Mouse (Mus musculus): ENCODE results near the gene Snd1. TPM values are rescaled to one million over a fixed set of nuclear protein-coding genes. Genes with fewer than 3 reads are reported as not detected.

Snd1 gene
- polyA plus RNA-seq, 1 experiment from 2014 or later = 56.1 TPM

GRCm38 (mm10) chr6:28828593-28828992, 353.7 kb downstream of the Snd1 start:
- Histone ChIP-seq H3K27ac (ENCODE audit: low read length) (no peak overlapping the region), H3K4me3 (ENCODE audit: low read depth, low read length) (no peak overlapping the region), H3K4me1 (ENCODE audit: control insufficient read depth, low read depth, low read length) (peaks cover 7% of the 10 kb centered on the region), H3K27me3 (ENCODE audit: control insufficient read depth, insufficient read depth, low read depth, low read length) (peaks cover 27% of the 10 kb centered on the region), H3K36me3 (ENCODE audit: control insufficient read depth, insufficient read depth) (no peaks in the 10 kb centered on the region), H3K9me3 (replicated peaks; ENCODE audit: control insufficient read depth, low read length) (no peaks in the 10 kb centered on the region), H3K9ac (ENCODE audit: low read depth, low read length) (no peak overlapping the region), H3K4me2 (ENCODE audit: low read depth, low read length) (no peak overlapping the region)
- 69% methylated on average over 6 of the region's 6 CpGs for WGBS (ENCODE audit: insufficient replicate concordance)
- no peak for ATAC-seq (ENCODE audit: low read depth)

- no peak for ATAC-seq (ENCODE audit: low read depth)
- Histone ChIP-seq H3K27me3 (ENCODE audit: control insufficient read depth, insufficient read depth, low read depth, low read length) (peaks cover 34% of the 10 kb centered on the region), H3K27ac (ENCODE audit: low read length) (no peak overlapping the region), H3K9ac (ENCODE audit: low read depth, low read length) (no peak overlapping the region), H3K36me3 (ENCODE audit: control insufficient read depth, insufficient read depth) (no peaks in the 10 kb centered on the region), H3K9me3 (replicated peaks; ENCODE audit: control insufficient read depth, low read length) (no peaks in the 10 kb centered on the region), H3K4me3 (ENCODE audit: low read depth, low read length) (no peak overlapping the region), H3K4me1 (ENCODE audit: control insufficient read depth, low read depth, low read length) (peaks cover 8% of the 10 kb centered on the region), H3K4me2 (ENCODE audit: low read depth, low read length) (no peak overlapping the region)
- WGBS (ENCODE audit: insufficient replicate concordance) = 83% methylated on average over 12 of the region's 12 CpGs
Observed at GRCm38 (mm10) chr6:28830306-28830705, 355.4 kb downstream of the Snd1 start.

GRCm38 (mm10) chr6:28831011-28831853, 356.3 kb downstream of the Snd1 start, which contains the start of gene Lrrc4:
TSS of gene Lrrc4 (minus strand) at chr6:28831747.
- Histone ChIP-seq H3K9me3 (replicated peaks; ENCODE audit: control insufficient read depth, low read length) (no peaks in the 10 kb centered on the region), H3K4me1 (ENCODE audit: control insufficient read depth, low read depth, low read length) (peaks cover 8% of the 10 kb centered on the region), H3K9ac (ENCODE audit: low read depth, low read length) (peak within 1 kb of the TSS; percentile 33), H3K27me3 (ENCODE audit: control insufficient read depth, insufficient read depth, low read depth, low read length) (peaks cover 34% of the 10 kb centered on the region), H3K27ac (ENCODE audit: low read length) (no peak within 1 kb of the TSS), H3K36me3 (ENCODE audit: control insufficient read depth, insufficient read depth) (no peaks in the 10 kb centered on the region), H3K4me3 (ENCODE audit: low read depth, low read length) (peak within 1 kb of the TSS; percentile 57), H3K4me2 (ENCODE audit: low read depth, low read length) (peak within 1 kb of the TSS; percentile 82)
- 48% methylated on average over 27 of the region's 27 CpGs for WGBS (ENCODE audit: insufficient replicate concordance)
- no peak for ATAC-seq (ENCODE audit: low read depth)

GRCm38 (mm10) chr6:28831854-28832750, 357.2 kb downstream of the Snd1 start:
- Histone ChIP-seq H3K9ac (ENCODE audit: low read depth, low read length) (peak overlapping the region; percentile 33), H3K27ac (ENCODE audit: low read length) (no peak overlapping the region), H3K27me3 (ENCODE audit: control insufficient read depth, insufficient read depth, low read depth, low read length) (peaks cover 34% of the 10 kb centered on the region), H3K4me3 (ENCODE audit: low read depth, low read length) (peak overlapping the region; percentile 57), H3K4me1 (ENCODE audit: control insufficient read depth, low read depth, low read length) (peaks cover 8% of the 10 kb centered on the region), H3K9me3 (replicated peaks; ENCODE audit: control insufficient read depth, low read length) (no peaks in the 10 kb centered on the region), H3K36me3 (ENCODE audit: control insufficient read depth, insufficient read depth) (no peaks in the 10 kb centered on the region), H3K4me2 (ENCODE audit: low read depth, low read length) (peak overlapping the region; percentile 82)
- WGBS (ENCODE audit: insufficient replicate concordance) = under 1% methylated on average over 70 of the region's 82 CpGs
- peak; percentile 22; the same call in 1 of the 2 replicates for ATAC-seq (ENCODE audit: low read depth)

- 0% methylated on average over 52 of the region's 58 CpGs for WGBS (ENCODE audit: insufficient replicate concordance)
- Histone ChIP-seq H3K4me1 (ENCODE audit: control insufficient read depth, low read depth, low read length) (peaks cover 8% of the 10 kb centered on the region), H3K27me3 (ENCODE audit: control insufficient read depth, insufficient read depth, low read depth, low read length) (peaks cover 34% of the 10 kb centered on the region), H3K27ac (ENCODE audit: low read length) (no peak overlapping the region), H3K4me3 (ENCODE audit: low read depth, low read length) (peak overlapping the region; percentile 57), H3K36me3 (ENCODE audit: control insufficient read depth, insufficient read depth) (no peaks in the 10 kb centered on the region), H3K9me3 (replicated peaks; ENCODE audit: control insufficient read depth, low read length) (no peaks in the 10 kb centered on the region), H3K9ac (ENCODE audit: low read depth, low read length) (peak overlapping the region; percentile 33), H3K4me2 (ENCODE audit: low read depth, low read length) (peak overlapping the region; percentile 82)
- ATAC-seq (ENCODE audit: low read depth) = 0 out of 2 replicates have a peak, but pooled peaks have one; percentile 23
Observed at GRCm38 (mm10) chr6:28832751-28833291, 357.9 kb downstream of the Snd1 start.

- Histone ChIP-seq H3K9me3 (replicated peaks; ENCODE audit: control insufficient read depth, low read length) (no peaks in the 10 kb centered on the region), H3K27me3 (ENCODE audit: control insufficient read depth, insufficient read depth, low read depth, low read length) (peaks cover 34% of the 10 kb centered on the region), H3K27ac (ENCODE audit: low read length) (no peak overlapping the region), H3K4me2 (ENCODE audit: low read depth, low read length) (peak overlapping the region; percentile 82), H3K36me3 (ENCODE audit: control insufficient read depth, insufficient read depth) (no peaks in the 10 kb centered on the region), H3K4me1 (ENCODE audit: control insufficient read depth, low read depth, low read length) (peaks cover 8% of the 10 kb centered on the region), H3K4me3 (ENCODE audit: low read depth, low read length) (peak overlapping the region; percentile 57), H3K9ac (ENCODE audit: low read depth, low read length) (no peak overlapping the region)
- WGBS (ENCODE audit: insufficient replicate concordance) = 6% methylated on average over 31 of the region's 43 CpGs
- peak; percentile 28; the same call in 1 of the 2 replicates for ATAC-seq (ENCODE audit: low read depth)
Observed at GRCm38 (mm10) chr6:28833380-28833822, 358.5 kb downstream of the Snd1 start.

- Histone ChIP-seq H3K4me1 (ENCODE audit: control insufficient read depth, low read depth, low read length) (peaks cover 8% of the 10 kb centered on the region), H3K27me3 (ENCODE audit: control insufficient read depth, insufficient read depth, low read depth, low read length) (peaks cover 34% of the 10 kb centered on the region), H3K9ac (ENCODE audit: low read depth, low read length) (no peak overlapping the region), H3K9me3 (replicated peaks; ENCODE audit: control insufficient read depth, low read length) (no peaks in the 10 kb centered on the region), H3K4me3 (ENCODE audit: low read depth, low read length) (no peak overlapping the region), H3K4me2 (ENCODE audit: low read depth, low read length) (no peak overlapping the region), H3K27ac (ENCODE audit: low read length) (no peak overlapping the region), H3K36me3 (ENCODE audit: control insufficient read depth, insufficient read depth) (no peaks in the 10 kb centered on the region)
- no peak for ATAC-seq (ENCODE audit: low read depth)
- WGBS (ENCODE audit: insufficient replicate concordance) = 30% methylated on average over 2 of the region's 2 CpGs
Observed at GRCm38 (mm10) chr6:28834046-28834445, 359.1 kb downstream of the Snd1 start.

- Histone ChIP-seq H3K9ac (ENCODE audit: low read depth, low read length) (no peak overlapping the region), H3K4me1 (ENCODE audit: control insufficient read depth, low read depth, low read length) (peaks cover 8% of the 10 kb centered on the region), H3K4me3 (ENCODE audit: low read depth, low read length) (no peak overlapping the region), H3K36me3 (ENCODE audit: control insufficient read depth, insufficient read depth) (no peaks in the 10 kb centered on the region), H3K9me3 (replicated peaks; ENCODE audit: control insufficient read depth, low read length) (no peaks in the 10 kb centered on the region), H3K4me2 (ENCODE audit: low read depth, low read length) (no peak overlapping the region), H3K27ac (ENCODE audit: low read length) (no peak overlapping the region), H3K27me3 (ENCODE audit: control insufficient read depth, insufficient read depth, low read depth, low read length) (peaks cover 27% of the 10 kb centered on the region)
- ATAC-seq (ENCODE audit: low read depth) = no peak
Observed at GRCm38 (mm10) chr6:28836600-28836999, 361.7 kb downstream of the Snd1 start.

Data from liver, embryonic 16.5 days (tissue).